Mouse (Mus musculus): Measurements from ENCODE around the gene Hadh.

The Hadh gene

DNA sequence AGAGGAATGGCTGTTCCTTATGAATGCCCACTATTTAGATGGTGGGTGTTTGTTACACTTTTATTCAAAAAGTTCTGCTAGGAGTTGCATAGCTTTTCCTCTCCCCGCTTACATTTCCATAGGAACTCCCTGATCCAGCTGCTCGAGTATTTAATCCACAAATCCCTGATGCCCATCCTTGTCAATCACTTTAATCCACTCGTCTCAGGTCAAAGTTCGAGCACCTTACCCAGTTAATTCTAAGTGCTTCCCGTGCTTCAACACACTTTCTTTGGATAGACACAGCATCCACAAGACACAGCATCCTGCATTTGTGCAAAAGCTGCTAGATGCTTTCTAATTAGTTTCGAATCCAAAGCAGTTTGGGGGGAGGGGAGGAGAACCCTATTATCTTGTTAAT lies 1.5 kb downstream of the Hadh start:
- CTCF ChIA-PET = interaction anchor here (0.6 kb wide), 1 partner anchor 22 kb away, joined by 3 read pairs; no protein-coding TSS in a partner anchor

DNA sequence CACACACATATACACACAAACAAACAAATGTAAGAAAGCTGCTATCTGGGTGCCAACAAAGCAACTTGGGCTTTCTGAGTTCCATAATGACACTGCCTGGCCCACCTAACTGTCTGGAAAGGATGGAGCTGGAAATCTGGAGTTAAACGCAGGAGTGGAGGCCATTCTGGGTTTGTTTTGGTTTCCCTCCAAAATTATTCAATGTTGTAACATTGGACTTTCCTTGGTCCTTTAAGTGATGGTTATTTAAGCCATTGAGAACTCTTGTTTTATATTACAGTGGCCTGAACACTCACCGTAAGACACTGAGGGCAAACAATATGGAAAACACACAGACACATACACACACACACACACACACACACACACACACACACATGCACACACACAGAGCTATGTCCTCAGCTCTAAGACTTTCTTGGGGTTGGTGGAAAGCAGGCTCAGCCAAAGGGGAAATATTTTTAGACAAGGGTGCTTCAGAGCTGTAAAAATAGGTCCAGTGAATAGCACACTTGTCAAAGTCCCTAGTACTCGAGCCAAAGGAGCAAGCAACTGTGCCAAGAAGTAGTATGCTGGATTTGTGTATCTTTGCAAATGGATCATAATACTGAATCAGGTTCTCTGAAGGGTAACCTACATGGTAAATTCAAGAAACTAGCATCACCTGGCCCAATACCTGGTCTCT lies 5.4 kb downstream of the Hadh start:
- CTCF ChIA-PET = no interaction called here

DNA sequence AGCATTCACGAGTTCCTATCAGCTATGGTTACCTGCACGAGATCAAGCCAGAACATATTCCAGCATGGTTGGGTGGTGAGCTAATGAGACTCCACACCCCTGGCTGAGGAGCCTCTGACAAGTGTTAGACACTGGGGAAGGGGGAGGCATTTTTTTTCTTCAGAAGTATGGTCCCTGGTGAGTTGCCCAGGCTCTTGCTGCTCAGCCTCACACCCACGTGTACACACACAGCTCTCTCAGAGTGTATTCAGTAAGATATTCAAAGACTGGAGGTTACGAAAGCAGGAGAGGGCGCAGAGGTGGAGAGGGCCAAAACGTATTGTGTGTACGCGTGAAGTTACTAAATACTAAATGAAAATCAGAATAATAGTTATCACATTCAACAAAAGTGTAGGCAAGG lies 6.4 kb downstream of the Hadh start:
- CTCF ChIA-PET = no interaction called here

DNA sequence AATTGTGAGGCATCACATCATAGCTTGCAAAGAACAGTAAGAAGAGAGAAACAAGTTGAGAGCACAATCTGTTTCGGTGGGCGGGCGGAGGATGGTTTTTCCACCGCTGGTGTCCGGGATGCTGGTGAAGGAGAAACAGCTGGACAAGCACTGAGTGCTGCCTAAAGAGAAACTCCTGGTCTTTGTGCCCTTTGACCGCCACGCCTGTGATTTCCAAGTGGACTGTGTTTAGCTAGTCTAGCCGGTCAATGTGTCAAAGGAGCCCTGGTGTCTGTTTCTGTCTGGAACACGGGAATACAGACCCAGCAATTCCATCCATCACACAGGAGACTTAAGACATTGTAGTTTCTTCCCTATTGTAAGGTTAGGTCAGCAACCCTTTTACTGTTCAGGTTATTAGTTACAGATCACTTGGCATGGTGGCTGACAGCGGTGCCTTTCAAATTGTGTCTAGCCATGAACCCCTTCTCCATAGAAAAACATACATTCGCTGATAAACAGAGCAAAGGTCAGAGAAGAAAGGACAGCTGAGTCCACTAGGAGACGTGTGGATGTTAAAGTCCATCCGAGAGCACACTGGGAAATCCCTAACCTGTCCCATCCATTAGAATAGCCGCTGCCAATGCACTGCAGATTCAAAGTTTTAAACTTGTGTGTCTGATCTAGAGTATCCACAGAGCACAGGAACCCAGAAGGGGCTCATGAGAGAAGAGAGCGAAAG lies 8.0 kb downstream of the Hadh start:
- CTCF ChIA-PET = no interaction called here

DNA sequence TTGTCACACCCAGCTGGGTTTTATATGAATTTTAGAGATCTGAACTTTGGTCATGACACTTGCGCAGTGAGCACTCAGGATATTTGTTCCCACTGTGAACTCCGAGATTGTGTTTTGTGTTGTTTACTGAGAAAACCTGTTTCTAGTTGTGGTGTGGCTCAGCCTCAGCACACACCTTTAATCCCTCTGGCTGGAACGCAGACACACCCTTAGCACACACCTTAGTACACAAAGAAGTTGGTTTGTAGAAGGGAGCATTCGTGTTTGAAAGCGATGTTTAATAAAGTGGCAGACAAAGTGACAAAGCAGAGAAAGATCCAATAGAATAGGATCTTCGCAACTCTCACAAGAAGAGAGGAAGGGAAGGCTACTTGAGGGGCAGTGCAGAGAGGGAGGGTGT lies 11.5 kb downstream of the Hadh start:
- CTCF ChIA-PET = no interaction called here

DNA sequence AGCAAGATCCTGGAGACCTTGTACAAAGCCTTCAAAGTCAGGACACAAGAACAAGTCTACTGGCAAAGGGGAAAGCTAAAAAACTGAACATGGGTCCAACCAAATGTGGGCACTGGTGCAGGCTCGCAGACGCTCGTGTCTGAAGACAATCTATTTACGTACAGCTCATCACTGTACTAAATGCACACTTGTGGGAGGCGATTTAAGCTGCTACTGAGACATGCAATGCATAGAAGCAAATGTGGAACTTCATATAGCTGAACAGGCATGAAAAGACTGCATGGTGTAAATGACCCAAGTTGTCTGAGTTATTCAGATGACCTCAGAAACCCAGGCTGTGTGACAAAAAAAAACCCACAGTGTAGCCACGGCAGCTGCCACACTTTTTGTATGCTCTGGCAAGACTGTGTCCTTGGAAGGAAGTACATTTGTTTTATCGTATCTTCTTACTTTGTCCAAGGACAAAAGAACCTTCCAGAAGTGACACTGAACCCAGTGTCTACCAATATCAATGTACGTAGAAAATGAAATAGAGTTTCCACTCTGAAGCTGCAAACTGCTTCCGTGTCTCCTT lies 12.4 kb downstream of the Hadh start:
- CTCF ChIA-PET = no interaction called here

DNA sequence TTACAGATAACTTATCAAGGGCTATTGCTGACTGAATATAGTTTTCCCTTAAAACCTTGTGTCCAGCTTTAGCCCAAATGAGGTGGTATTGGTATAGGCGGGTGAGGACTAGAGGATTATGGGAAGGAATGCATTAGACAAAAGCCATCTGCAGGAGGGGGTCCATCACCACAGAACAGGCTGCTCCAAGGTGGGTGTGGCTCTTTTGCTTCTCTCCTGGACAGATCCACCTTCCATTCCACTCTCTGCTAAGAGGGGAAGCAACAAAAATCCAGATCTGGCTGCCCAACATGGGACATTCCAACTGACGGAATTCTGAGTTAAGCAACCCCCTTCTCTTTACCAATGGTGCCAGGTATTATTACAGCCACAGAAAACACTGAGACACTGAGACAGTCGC lies 13.0 kb downstream of the Hadh start:
- CTCF ChIA-PET = no interaction called here

DNA sequence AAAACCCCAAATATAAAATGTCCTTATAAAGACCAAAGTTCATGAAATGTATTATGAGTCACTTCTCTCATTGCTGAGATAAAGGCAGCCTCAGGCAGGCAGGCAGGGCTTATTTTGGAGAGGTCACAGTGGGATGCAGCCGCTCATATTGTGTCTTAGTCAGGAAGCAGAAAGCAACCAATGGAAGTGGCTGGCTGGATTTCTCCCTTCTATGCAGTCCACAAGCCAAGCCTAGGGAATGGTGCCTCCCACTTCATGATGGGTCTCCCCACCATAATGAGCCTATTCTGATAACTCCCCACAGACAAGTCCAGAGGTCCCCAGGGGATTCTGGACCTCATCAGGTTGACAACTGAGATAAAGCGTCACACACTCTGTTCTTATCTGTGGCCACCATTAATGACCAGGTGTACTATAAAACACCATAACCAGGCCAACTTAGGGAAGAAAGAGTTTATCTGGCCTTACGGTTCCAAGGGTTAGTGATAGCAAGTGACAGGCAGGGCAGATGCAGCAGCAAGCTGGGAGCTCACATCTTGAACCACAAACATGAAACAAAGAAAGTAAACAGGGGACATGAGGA lies 16.4 kb downstream of the Hadh start:
- CTCF ChIA-PET = no interaction called here

DNA sequence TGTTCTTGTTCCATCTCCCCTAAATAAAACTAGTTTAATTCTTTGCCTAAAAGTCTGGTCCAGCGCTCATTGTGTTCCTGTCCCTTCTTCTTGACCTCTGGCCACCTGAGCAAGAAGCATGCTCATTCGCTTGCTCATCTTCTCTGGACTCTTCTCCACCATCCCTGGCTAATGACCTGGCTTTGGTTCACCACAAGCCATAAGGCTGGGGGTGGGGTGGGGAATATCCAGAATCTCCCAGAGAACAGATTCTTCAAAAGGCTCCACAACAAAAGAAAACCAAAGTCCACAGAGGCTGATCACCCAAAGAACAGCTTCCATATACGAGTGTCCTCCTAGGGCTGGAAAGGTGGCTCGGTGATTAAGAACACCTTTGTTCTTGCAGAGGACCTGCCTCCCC lies 16.9 kb downstream of the Hadh start:
- CTCF ChIA-PET = no interaction called here

DNA sequence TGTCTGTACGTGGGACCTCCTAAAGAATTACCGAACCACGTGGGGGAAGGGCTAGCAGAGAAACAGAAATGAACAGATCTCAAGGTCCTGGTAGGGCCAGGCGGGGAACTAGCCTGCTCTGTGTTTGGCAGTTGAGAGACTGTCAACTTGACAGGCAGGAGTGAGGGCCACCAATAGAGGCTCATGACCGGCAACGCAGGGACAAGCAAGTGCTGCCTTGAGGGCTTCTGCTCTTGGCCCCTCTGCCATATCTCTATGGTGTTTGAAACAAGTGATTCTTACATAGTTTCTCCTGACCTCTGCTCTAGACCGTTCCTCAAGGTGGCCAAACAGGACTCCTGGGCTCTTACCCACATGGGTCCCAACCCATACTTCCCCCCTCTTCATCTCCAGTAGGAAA lies 20.3 kb downstream of the Hadh start:
- CTCF ChIA-PET = no interaction called here

DNA sequence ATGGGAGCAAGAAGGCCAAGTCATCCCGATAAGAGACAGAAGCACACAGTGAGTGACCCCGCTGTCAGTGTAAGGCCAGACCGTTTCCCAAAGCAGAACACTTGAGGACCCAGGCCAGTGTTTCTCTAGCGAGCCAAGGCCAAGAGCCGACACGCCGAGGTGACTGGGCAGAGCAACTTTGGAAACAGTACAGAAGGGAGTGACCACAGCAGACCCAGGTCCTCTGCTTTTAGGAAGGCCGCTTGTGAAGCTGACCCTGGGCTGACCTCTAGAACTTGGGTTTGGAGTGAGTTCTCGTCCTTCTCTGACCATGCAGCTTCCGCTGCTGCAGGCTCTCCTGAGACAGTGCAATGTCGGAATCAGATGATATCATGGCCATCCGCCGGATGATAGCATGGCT lies 20.9 kb downstream of the Hadh start:
- CTCF ChIA-PET = no interaction called here

DNA sequence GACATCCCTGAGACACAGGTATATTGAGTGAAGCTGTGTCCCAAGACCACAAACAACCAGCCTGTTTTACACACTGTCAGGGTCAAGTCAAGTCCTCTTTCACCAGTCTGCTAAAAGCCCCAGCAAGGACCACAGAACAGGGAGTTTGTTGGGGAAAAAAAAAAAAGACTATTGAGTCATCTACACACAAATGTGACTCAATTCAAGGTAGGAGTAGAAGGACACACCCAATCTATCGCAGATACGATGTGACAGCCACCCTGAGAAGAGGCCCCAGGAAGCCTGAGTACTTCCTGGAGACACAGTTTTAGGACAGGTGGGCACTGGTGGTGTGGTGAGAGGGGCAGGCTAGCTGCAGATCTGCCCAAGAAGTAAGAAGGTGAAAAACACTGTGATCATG lies 21.6 kb downstream of the Hadh start:
- CTCF ChIA-PET = no interaction called here

DNA sequence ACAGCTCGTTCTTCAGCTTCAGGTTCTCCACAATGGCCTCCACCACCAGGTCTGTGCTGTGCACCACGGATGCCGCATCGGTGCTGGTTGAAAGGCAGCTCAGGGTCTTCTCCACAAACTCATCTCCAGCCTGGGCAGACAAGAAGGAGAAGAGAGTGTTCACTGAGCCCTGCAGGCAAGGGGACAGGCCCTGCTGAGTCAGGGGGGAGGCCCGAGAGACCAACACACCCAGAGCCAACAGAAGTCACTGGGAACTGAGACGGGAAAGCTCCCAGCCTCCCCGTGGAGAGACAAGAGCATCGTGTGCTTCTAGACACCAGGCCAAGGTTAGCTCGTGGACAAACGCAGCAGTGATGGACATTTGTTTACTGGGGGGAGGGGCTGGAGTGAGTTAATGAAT lies 23.5 kb downstream of the Hadh start:
- CTCF ChIA-PET = interaction anchor here (0.6 kb wide), 1 partner anchor 22 kb away, joined by 3 read pairs; no protein-coding TSS in a partner anchor

DNA sequence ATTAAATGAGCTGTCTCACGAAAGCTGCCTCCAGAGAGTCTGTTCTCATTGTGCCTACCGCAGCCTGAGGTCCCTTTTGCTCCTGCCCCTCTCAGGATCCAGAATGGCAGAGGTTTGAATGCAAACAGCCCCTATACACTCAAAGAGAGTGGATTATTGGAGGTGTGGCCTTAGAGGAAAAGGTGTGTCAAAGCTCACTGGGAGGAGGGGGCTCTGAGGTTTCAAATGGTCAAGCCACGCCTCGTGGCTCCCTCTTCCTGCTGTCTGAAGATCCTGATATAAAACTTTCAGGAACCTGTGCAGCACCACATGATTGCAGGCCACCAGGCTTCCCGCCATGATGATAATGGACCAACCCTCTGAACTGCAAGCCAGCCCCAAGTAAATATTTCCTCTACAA lies 24.1 kb downstream of the Hadh start:
- CTCF ChIA-PET = interaction anchor here (0.6 kb wide), 1 partner anchor 23 kb away, joined by 3 read pairs; no protein-coding TSS in a partner anchor

DNA sequence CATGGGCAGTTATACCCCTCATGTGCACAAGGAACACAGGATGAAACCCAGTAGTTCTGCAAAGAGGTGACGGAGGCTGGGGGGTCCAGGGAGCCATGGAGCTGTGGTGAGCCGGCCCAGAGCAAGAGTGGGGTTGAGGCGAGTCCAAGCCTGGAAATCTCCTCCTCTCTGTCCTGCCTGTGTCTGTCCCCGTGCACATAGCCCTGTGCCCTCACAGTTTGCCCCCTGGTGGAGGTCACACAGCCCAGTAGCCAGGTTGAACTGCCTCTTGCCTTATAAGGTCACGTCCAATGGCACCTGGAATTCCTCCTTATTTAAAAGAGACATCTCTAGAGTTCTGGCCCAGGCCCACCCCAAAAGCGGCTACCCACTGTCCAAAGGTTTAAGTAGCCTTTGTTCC lies 24.5 kb downstream of the Hadh start:
- CTCF ChIA-PET = no interaction called here

DNA sequence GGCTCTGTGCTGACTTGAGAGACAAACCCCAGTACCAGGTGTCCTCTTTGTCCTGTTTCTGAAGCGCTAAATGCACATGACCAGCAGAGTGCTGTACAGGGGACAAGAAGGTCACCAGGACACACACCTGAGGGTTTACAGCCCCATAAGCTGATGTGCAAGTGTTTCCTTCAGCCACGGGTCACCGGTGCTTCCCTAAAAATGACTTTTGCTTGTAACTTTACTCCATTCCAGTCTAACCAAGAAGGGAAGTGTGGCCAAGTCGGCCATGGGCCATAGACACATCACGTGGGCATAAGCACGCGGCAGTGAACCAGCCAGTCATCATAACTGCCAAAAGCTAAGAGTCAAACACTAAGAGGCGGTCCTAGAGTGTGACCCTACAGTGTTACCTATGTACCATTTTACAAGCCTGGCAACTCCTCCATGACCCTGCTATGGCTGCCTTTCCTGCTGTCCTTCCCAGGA lies 25.3 kb downstream of the Hadh start:
- CTCF ChIA-PET = no interaction called here

DNA sequence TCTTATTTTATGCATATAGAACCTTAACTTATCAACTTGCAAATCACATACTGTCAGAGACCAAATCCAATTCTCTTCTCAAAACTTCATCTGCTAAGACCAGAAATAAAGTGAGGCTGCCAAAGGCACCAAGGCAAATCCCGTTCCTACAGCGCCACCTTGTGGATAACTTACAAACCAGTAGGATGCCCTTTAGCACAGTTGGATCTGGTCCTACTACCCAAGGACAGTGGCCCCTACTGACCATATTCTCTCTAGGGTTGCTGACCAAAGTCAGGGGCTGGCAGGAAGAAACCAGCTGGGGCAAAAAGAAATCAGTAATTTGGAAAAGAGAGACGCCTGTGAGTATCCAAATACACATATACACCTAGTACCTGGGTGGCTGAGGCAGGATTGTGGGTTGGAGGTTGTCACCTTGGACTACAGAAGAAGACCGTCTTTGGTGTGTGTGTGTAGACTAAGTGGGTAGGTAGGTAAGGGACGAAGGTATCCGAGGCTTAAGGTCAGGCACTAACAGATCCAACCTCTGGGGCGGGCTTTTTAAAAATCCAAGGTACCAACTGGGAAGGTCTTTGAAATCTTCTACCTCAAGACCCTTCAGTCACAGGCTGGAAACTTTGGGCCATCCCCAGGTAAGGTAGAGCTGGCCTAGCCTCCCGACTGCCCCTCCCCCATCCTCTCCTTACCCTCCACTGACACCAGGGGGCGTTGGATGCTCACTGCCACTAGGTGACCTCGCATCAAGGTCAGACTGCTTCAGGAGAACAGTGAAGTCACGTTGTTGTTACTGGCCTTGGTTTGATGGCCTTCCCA lies 25.9 kb downstream of the Hadh start:
- CTCF ChIA-PET = no interaction called here

DNA sequence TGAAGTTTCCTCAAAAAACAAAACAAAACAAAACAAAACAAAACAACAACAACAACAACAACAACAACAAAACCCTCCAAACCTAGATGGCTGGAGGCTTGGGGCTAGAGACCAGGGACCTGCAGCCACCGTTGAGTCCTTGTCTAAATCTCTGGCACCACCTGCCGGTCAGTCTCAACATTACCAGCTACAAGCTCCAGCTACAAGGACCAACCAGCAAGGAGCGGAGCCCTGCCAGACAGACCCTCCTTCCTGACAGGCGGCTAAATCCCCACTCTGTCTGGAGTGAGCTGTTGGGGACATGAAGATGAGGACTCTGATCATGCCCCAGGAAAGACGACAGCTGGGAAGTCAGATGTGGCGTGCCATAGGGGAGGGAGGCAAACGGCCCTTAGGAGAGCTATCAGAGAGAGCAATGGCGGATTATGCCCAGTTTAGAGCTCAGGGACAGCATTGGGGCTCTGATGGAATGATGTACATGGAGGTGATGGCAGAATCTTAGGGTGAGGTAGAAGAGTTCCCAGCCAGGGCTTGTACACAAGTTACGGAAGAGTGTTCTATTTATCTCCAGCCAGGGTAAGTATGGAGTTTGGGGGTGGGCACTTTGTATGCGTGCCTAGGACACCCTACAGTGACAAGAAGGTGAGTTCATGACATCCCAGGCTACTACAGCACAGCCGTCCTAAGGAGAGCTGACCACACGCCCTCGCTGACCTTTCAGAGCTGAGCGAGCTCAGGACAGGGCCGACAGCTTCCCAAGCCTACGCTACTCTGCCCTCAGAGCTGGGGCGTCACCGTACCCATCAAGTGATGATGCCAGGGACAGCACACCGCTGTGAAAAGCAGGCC lies 33.9 kb downstream of the Hadh start:
- CTCF ChIA-PET = interaction anchor here (0.6 kb wide), 1 partner anchor 324 kb away, joined by 3 read pairs; no protein-coding TSS in a partner anchor

DNA sequence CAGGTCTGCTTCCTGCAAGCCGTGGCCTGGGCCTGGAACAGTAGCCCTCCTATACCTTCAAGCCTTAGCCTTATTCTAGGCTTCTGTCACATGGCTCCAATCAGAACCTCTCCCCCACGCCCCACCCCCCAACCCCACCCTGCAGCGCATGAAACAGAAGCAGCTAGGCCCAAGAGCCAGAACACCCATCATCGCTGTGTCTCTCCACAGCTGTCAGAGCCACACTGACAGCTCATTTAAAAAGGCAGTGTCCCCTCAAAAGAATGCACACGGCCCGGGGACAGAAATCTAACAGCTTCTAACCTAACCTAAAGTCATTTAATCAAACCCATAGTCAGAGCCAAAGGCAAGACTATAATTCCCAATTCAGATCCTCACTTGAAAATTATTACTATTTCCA lies 34.8 kb downstream of the Hadh start:
- CTCF ChIA-PET = no interaction called here

DNA sequence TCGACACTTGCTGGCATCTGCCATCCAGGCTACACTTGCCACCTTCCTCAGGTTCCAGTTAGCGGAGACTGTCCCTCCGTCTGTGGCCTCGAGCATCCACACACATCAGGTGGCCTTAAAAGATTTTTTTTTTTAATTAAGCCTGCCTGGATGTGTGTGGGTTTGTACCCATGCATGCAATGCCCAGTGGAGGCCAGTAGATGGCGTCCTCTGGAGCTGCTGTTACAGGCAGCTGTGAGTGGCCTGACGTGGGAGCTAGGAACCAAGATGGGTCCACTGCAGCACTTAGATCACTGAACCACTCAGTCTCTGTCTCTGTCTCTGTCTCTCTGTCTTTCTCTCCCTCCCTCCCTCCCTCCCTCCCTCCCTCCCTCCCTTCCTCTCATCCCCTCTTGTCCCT lies 43.8 kb downstream of the Hadh start:
- CTCF ChIA-PET = interaction anchor here (0.7 kb wide), 1 partner anchor 470 kb away, joined by 4 read pairs; no protein-coding TSS in a partner anchor

All from spleen, embryonic (tissue).